Mouse (Mus musculus): ENCODE measurements at regions not wholly inside any gene's neighbourhood (a gene's known extent, or its start where the extent isn't known, plus 50 kb on each side); places are given as distances from the start of the nearest gene placed in this dataset.

GRCm38 (mm10) chr2:78988224-78988623 is 120.3 kb downstream of the Ube2e3 start:
- TF ChIP-seq EP300 (IDR thresholded peaks at IDR 0.05; ENCODE audit: low read depth) (no peak), CTCF (IDR thresholded peaks at IDR 0.05; ENCODE audit: low read depth) (no peak)
